Mouse (Mus musculus): ENCODE data around the gene Tnfrsf8. TPM values are rescaled to one million over a fixed set of nuclear protein-coding genes. Genes with fewer than 3 reads are reported as not detected.

Gene Tnfrsf8
- total RNA-seq, 1 experiment: 5.1 TPM

- Histone ChIP-seq H3K9me3 (ENCODE audit: control insufficient read depth, insufficient read depth, low read depth, low read length) (no peaks in the 10 kb centered on the region), H3K36me3 (ENCODE audit: control insufficient read depth, insufficient read depth, low read length, poor library complexity, severe bottlenecking) (no peaks in the 10 kb centered on the region), H3K27ac (ENCODE audit: insufficient read depth, low read depth, low read length, poor library complexity, severe bottlenecking) (no peak overlapping the region), H3K9ac (ENCODE audit: insufficient read depth, low read depth, low read length, poor library complexity, severe bottlenecking) (no peak overlapping the region), H3K4me1 (ENCODE audit: control insufficient read depth in 2 of 2, insufficient read depth in 2 of 2, low read length in 2 of 2, poor library complexity in 1 of 2) (no peaks in the 10 kb centered on the region), H3K4me3 (ENCODE audit: insufficient read depth in 1 of 2, low read depth in 1 of 2, low read length in 2 of 2, poor library complexity in 1 of 2, severe bottlenecking in 1 of 2) (no peak overlapping the region)
- TF ChIP-seq CHD2 (IDR thresholded peaks at IDR 0.05; ENCODE audit: low read depth, low read length) (no peak), ZNF384 (IDR thresholded peaks at IDR 0.05; ENCODE audit: low read depth, low read length) (no peak), HCFC1 (IDR thresholded peaks at IDR 0.05; ENCODE audit: borderline replicate concordance, insufficient read depth, low read length) (no peak), ZC3H11A (IDR thresholded peaks at IDR 0.05; ENCODE audit: borderline replicate concordance, low read depth, low read length) (no peak), MAFK (IDR thresholded peaks at IDR 0.05; ENCODE audit: insufficient read depth, low read depth, low read length) (no peak)
- no peak for DNase-seq (ENCODE audit: low read depth, low spot score)
- in situ Hi-C loops (cut with MboI; ENCODE audit: low sequenced_read_pairs in 2 of 2, unreplicated experiment in 2 of 2): no loop called here
Measured at GRCm38 (mm10) chr4:145336587-145336986, 21.6 kb upstream of the Tnfrsf8 start.

- no peaks in the 10 kb centered on the region for H3K9me3 ChIP-seq (ENCODE audit: control insufficient read depth, insufficient read depth, low read depth, low read length)
- H3K9ac ChIP-seq (ENCODE audit: insufficient read depth, low read depth, low read length, poor library complexity, severe bottlenecking): no peak overlapping the region
- no peak overlapping the region for H3K4me3 ChIP-seq (ENCODE audit: insufficient read depth in 1 of 2, low read depth in 1 of 2, low read length in 2 of 2, poor library complexity in 1 of 2, severe bottlenecking in 1 of 2)
- TF ChIP-seq ZC3H11A (IDR thresholded peaks at IDR 0.05; ENCODE audit: borderline replicate concordance, low read depth, low read length): no peak
- TF ChIP-seq CHD2 (IDR thresholded peaks at IDR 0.05; ENCODE audit: low read depth, low read length): no peak
- no peak for TF ChIP-seq HCFC1 (IDR thresholded peaks at IDR 0.05; ENCODE audit: borderline replicate concordance, insufficient read depth, low read length)
- no peak for TF ChIP-seq ZNF384 (IDR thresholded peaks at IDR 0.05; ENCODE audit: low read depth, low read length)
- TF ChIP-seq MAFK (IDR thresholded peaks at IDR 0.05; ENCODE audit: insufficient read depth, low read depth, low read length): no peak
- no peak for DNase-seq (ENCODE audit: low read depth, low spot score)
- no peak overlapping the region for H3K27ac ChIP-seq (ENCODE audit: insufficient read depth, low read depth, low read length, poor library complexity, severe bottlenecking)
- in situ Hi-C loops (cut with MboI; ENCODE audit: low sequenced_read_pairs in 2 of 2, unreplicated experiment in 2 of 2): no loop called here
- H3K4me1 ChIP-seq (ENCODE audit: control insufficient read depth in 2 of 2, insufficient read depth in 2 of 2, low read length in 2 of 2, poor library complexity in 1 of 2): no peaks in the 10 kb centered on the region
- no peaks in the 10 kb centered on the region for H3K36me3 ChIP-seq (ENCODE audit: control insufficient read depth, insufficient read depth, low read length, poor library complexity, severe bottlenecking)
Measured at GRCm38 (mm10) chr4:145336019-145336418, 21.1 kb upstream of the Tnfrsf8 start.

- H3K4me3 ChIP-seq (ENCODE audit: insufficient read depth in 1 of 2, low read depth in 1 of 2, low read length in 2 of 2, poor library complexity in 1 of 2, severe bottlenecking in 1 of 2): no peak overlapping the region
- in situ Hi-C loops (cut with MboI; ENCODE audit: low sequenced_read_pairs in 2 of 2, unreplicated experiment in 2 of 2): loop anchor here (25.0 kb wide), 1 partner anchor 164 kb away; no protein-coding TSS in a partner anchor
- no peak overlapping the region for H3K27ac ChIP-seq (ENCODE audit: insufficient read depth, low read depth, low read length, poor library complexity, severe bottlenecking)
- no peak for DNase-seq (ENCODE audit: low read depth, low spot score)
- H3K36me3 ChIP-seq (ENCODE audit: control insufficient read depth, insufficient read depth, low read length, poor library complexity, severe bottlenecking): no peaks in the 10 kb centered on the region
- no peak for TF ChIP-seq ZC3H11A (IDR thresholded peaks at IDR 0.05; ENCODE audit: borderline replicate concordance, low read depth, low read length)
- no peak overlapping the region for H3K9ac ChIP-seq (ENCODE audit: insufficient read depth, low read depth, low read length, poor library complexity, severe bottlenecking)
- peaks cover 0 to 2% of the 10 kb centered on the region in 2 experiments; a peak in 1 of 4 replicates for H3K4me1 ChIP-seq (ENCODE audit: control insufficient read depth in 2 of 2, insufficient read depth in 2 of 2, low read length in 2 of 2, poor library complexity in 1 of 2)
- H3K9me3 ChIP-seq (ENCODE audit: control insufficient read depth, insufficient read depth, low read depth, low read length): no peaks in the 10 kb centered on the region
Measured at GRCm38 (mm10) chr4:145323631-145324030, 8.7 kb upstream of the Tnfrsf8 start.

- peaks cover 0 to 2% of the 10 kb centered on the region in 2 experiments; a peak in 1 of 4 replicates for H3K4me1 ChIP-seq (ENCODE audit: control insufficient read depth in 2 of 2, insufficient read depth in 2 of 2, low read length in 2 of 2, poor library complexity in 1 of 2)
Measured at GRCm38 (mm10) chr4:145322995-145323627, 8.1 kb upstream of the Tnfrsf8 start.

More at GRCm38 (mm10) chr4:145322995-145323627, 8.1 kb upstream of the Tnfrsf8 start:
- no peak for DNase-seq (ENCODE audit: low read depth, low spot score)
- Histone ChIP-seq H3K36me3 (ENCODE audit: control insufficient read depth, insufficient read depth, low read length, poor library complexity, severe bottlenecking) (no peaks in the 10 kb centered on the region), H3K27ac (ENCODE audit: insufficient read depth, low read depth, low read length, poor library complexity, severe bottlenecking) (no peak overlapping the region), H3K9ac (ENCODE audit: insufficient read depth, low read depth, low read length, poor library complexity, severe bottlenecking) (no peak overlapping the region), H3K9me3 (ENCODE audit: control insufficient read depth, insufficient read depth, low read depth, low read length) (no peaks in the 10 kb centered on the region), H3K4me3 (ENCODE audit: insufficient read depth in 1 of 2, low read depth in 1 of 2, low read length in 2 of 2, poor library complexity in 1 of 2, severe bottlenecking in 1 of 2) (no peak overlapping the region)
- TF ChIP-seq MAFK (IDR thresholded peaks at IDR 0.05; ENCODE audit: insufficient read depth, low read depth, low read length) (no peak), CHD2 (IDR thresholded peaks at IDR 0.05; ENCODE audit: low read depth, low read length) (no peak), HCFC1 (IDR thresholded peaks at IDR 0.05; ENCODE audit: borderline replicate concordance, insufficient read depth, low read length) (no peak), ZNF384 (IDR thresholded peaks at IDR 0.05; ENCODE audit: low read depth, low read length) (no peak), ZC3H11A (IDR thresholded peaks at IDR 0.05; ENCODE audit: borderline replicate concordance, low read depth, low read length) (no peak)
- in situ Hi-C loops (cut with MboI; ENCODE audit: low sequenced_read_pairs in 2 of 2, unreplicated experiment in 2 of 2): loop anchor here (25.0 kb wide), 1 partner anchor 164 kb away; no protein-coding TSS in a partner anchor
